Mouse (Mus musculus) small intestine, adult 2 months (tissue): ENCODE measurements around the gene Map7.

ENCODE experiments used
- CTCF ChIP-seq: fragments of 200-500 bp; IDR thresholded peaks from 2 replicates; pipeline ENCODE4 v1.5.1; 2012; ENCODE audit warnings: low read depth, mild to moderate bottlenecking, control low read depth, inconsistent platforms, low read length, moderate library complexity, mixed read lengths; ENCODE audit not compliant: insufficient replicate concordance, insufficient read length; ENCODE audit errors: extremely low read depth
- POLR2A ChIP-seq: fragments of 200-500 bp; IDR thresholded peaks from 2 replicates; pipeline ENCODE4 v1.6.1; 2012; ENCODE audit warnings: low read depth, mild to moderate bottlenecking, control low read depth, inconsistent platforms, low read length, moderate library complexity

- TF ChIP-seq CTCF (no peak), POLR2A (no peak)
Observed at GRCm38 (mm10) chr10:20236241-20236640, 88.0 kb downstream of the Map7 start.
